Mouse (Mus musculus): ENCODE results near the gene Zfp217. TPM values are rescaled to one million over a fixed set of nuclear protein-coding genes. Genes with fewer than 3 reads are reported as not detected.

The Zfp217 gene
- polyA plus RNA-seq, 1 experiment from 2014 or later, result 4.1 TPM

DNA sequence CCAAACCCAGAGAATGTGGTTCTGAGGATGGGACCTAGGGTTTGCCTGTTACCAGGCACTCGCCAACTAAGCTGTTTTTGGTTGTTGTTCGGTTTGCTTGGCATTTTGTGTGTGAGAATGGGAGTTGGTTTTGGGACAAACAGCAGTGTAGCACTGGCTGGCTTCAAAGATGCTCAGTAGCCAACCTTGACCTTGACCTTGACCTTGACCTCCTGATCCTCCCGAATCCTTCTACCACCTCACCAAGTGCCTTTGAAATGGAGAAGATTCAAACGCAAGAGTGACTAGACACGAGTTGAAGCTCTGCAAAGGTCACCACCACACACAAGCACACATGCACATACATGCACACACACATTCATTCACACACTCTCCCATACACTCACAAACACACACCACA, 44.6 kb downstream of the Zfp217 start:
- H3K4me1 ChIP-seq, result peaks cover 7% of the 10 kb centered on the region; the same call in 1 of the 2 replicates
- 83% methylated on average over 5 of the region's 5 CpGs for WGBS
- H3K27me3 ChIP-seq (ENCODE audit: low read depth, poor library complexity, severe bottlenecking), result no peaks in the 10 kb centered on the region
- no peak for DNase-seq (ENCODE audit: low spot score)
- H3K9me3 ChIP-seq (replicated peaks), result no peaks in the 10 kb centered on the region
- peaks cover 28% of the 10 kb centered on the region for H3K36me3 ChIP-seq
- no peak overlapping the region for H3K4me3 ChIP-seq
- H3K27ac ChIP-seq, result no peak overlapping the region

DNA sequence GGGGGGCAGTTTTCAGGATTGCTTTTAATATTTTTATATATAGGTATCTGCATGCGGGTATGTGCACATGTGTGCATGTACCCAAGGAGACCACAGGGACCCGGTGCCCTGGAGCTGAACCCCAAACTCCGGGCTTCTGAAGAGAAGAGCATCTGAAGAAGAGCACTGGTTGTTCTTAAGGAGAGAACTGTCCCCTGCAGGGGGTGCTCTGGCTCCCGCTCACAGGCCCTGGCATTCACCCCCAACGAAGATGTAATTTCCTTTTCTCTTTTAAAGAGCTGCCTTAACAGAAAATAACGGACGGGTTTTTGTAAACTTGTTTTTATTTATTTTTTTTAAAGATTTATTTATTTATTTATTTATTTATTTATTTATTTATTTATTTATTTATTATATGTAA, 46.0 kb downstream of the Zfp217 start:
- H3K4me1 ChIP-seq, result peaks cover 7% of the 10 kb centered on the region; the same call in 1 of the 2 replicates
- DNase-seq (ENCODE audit: low spot score), result no peak
- no peaks in the 10 kb centered on the region for H3K9me3 ChIP-seq (replicated peaks)
- H3K27ac ChIP-seq, result no peak overlapping the region
- H3K27me3 ChIP-seq (ENCODE audit: low read depth, poor library complexity, severe bottlenecking), result no peaks in the 10 kb centered on the region
- H3K4me3 ChIP-seq, result no peak overlapping the region
- peaks cover 14% of the 10 kb centered on the region for H3K36me3 ChIP-seq
- WGBS, result 76% methylated on average over 7 of the region's 7 CpGs

DNA sequence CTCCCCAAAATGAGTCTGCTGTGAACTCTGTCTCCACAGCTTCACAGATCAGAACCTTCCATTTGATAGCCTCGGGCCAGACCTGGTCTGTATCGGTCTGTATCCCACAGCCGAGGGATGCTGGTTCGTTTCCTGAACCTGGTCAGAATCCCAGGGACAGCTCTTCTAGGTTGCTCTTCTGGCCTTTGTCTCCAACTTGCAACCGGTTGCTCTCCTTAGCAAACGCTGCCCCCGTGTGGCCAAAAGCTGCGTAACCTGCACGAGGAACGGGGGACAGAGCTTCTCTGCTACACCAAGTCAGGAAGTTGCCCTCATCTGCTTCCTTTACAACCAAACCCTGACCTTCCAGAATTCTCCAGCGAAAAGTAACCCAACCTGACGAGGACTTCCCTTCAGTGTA, 46.8 kb downstream of the Zfp217 start:
- peak overlapping the region; percentile 76 for H3K27ac ChIP-seq

DNA sequence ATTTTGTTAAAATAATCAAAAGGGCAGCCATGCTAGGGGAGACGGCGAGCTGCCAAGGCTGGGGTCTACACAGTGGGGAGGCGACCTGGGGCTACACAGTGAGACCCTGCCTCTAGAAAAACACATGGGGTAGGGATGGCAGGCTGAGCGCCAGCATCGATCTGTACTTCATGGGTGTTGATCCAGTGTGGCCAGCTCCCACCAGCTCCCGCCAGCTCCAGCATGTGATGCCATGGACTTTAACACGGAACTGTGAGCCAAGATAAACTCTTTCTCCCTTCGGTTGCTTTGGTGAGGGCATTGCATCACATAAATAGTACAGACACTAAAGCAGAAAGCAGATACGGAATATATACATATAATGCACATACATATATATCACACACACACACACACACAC, 53.0 kb downstream of the Zfp217 start:
- Histone ChIP-seq H3K4me3 (no peak overlapping the region), H3K4me1 (peaks cover 19% of the 10 kb centered on the region), H3K27me3 (ENCODE audit: low read depth, poor library complexity, severe bottlenecking) (no peaks in the 10 kb centered on the region), H3K9me3 (replicated peaks) (no peaks in the 10 kb centered on the region), H3K27ac (0 out of 2 replicates have a peak overlapping the region, but pooled peaks have one; percentile 10), H3K36me3 (no peaks in the 10 kb centered on the region)
- DNase-seq (ENCODE audit: low spot score), result no peak
- WGBS, result 95% methylated on average over 9 of the region's 9 CpGs

More for the DNA sequence above, 46.8 kb downstream of the Zfp217 start:
- DNase-seq (ENCODE audit: low spot score), result peak; percentile 98
- Histone ChIP-seq H3K4me3 (no peak overlapping the region), H3K4me1 (peaks cover 9% of the 10 kb centered on the region), H3K36me3 (peaks cover 6% of the 10 kb centered on the region), H3K27me3 (ENCODE audit: low read depth, poor library complexity, severe bottlenecking) (no peaks in the 10 kb centered on the region), H3K9me3 (replicated peaks) (no peaks in the 10 kb centered on the region)
- 5% methylated on average over 12 of the region's 12 CpGs for WGBS

DNA sequence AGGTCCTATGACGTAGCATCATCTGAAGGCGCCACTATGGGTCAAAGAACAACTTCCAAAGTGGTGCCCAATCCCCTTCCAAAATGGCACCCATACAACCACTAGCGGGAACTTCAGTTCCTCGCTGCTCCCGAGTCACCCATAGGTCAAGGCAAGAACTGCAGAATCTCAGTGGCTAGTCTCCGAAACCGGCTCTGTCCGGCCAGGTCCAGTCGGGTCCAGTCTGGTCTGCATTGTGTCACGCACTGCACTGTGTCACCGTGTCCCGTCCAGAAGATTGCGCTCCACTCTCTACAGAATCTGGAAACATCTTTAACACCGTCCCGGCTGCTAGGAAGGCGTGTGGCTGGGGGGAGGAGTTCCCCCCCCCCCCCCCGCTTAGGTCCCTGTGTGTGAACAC, 53.7 kb downstream of the Zfp217 start:
- Histone ChIP-seq H3K27me3 (ENCODE audit: low read depth, poor library complexity, severe bottlenecking) (no peaks in the 10 kb centered on the region), H3K4me1 (peaks cover 19% of the 10 kb centered on the region), H3K36me3 (no peaks in the 10 kb centered on the region), H3K9me3 (replicated peaks) (no peaks in the 10 kb centered on the region), H3K4me3 (no peak overlapping the region), H3K27ac (0 out of 2 replicates have a peak overlapping the region, but pooled peaks have one; percentile 10)
- DNase-seq (ENCODE audit: low spot score), result no peak
- 94% methylated on average over 17 of the region's 17 CpGs for WGBS

DNA sequence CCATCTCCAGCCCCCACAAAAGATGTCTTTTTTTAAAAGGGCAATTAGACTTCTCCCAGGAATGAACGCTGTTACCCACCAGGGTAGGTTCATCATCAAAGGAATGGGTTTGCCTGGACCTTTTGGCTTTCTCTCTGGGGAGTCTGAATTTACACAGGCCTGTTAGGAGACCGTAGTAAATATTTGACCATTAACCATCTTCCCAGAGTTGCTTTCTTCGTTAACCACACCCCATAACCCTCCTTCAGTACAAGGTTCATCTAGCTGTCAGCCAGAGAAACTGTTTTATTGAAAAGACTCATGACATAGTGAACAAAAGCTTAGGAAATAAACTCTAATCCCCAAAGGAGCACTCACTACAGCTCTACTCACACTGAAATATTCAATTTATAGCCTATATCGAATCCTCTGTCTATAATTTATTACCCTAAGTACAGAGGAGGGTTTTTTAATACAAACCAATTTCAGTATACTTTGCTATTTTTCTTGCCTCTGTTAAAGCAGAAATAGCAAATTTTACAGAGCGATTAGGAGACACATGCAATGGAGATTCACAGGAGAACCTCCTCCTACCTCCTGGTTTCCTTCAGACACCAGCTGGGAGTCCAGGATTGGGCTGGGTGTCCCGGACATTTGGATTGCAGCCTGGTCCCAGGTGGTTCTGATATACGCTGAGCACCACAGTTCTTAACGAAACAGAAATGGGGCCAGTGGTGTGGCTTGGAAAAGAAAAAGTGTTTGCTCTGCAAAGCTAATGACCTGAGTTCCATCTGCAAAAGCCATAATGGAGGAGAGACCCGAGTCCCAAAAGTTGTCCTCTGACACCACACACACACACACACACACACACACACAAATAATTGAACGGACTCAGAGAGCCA, 56.1 kb downstream of the Zfp217 start:
- Histone ChIP-seq H3K27me3 (ENCODE audit: low read depth, poor library complexity, severe bottlenecking) (no peaks in the 10 kb centered on the region), H3K9me3 (replicated peaks) (no peaks in the 10 kb centered on the region), H3K4me3 (no peak overlapping the region), H3K36me3 (no peaks in the 10 kb centered on the region), H3K4me1 (peaks cover 19% of the 10 kb centered on the region), H3K27ac (no peak overlapping the region)
- DNase-seq (ENCODE audit: low spot score), result no peak
- 62% methylated on average over 10 of the region's 10 CpGs for WGBS

DNA sequence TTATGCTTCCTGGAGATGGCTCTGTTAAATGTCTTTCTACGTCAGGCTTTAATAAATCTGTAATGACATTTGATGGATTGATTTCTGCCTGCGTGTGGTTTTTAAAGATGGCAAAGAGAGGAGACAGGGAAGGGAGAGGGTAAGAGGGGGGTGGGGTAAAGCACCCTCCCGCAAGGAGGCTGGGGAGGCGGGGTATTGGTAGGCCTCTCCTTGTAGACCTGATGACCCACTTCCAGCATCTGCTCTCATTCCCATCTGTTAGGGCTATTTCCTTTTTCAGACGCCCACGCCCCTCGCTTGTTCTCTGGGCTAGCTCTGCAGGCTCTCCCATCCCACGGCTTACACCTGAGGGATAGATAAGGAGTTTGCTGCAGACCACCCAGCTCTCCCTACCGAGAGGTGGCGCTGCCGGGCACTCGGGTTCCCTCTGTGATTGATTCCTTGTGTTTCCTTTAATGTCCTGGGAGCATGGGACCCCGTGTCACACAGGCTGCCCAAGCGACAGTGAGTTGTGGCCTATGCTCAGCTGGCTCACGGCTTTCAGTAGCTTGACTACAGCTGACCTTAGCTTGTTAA, 69.4 kb downstream of the Zfp217 start:
- peaks cover 31% of the 10 kb centered on the region for H3K4me1 ChIP-seq
- peak overlapping the region; percentile 47 for H3K27ac ChIP-seq
- DNase-seq (ENCODE audit: low spot score), result peak; percentile 61
- H3K27me3 ChIP-seq (ENCODE audit: low read depth, poor library complexity, severe bottlenecking), result no peaks in the 10 kb centered on the region
- WGBS, result 33% methylated on average over 15 of the region's 15 CpGs
- H3K36me3 ChIP-seq, result no peaks in the 10 kb centered on the region
- no peak overlapping the region for H3K4me3 ChIP-seq
- H3K9me3 ChIP-seq (replicated peaks), result no peaks in the 10 kb centered on the region

DNA sequence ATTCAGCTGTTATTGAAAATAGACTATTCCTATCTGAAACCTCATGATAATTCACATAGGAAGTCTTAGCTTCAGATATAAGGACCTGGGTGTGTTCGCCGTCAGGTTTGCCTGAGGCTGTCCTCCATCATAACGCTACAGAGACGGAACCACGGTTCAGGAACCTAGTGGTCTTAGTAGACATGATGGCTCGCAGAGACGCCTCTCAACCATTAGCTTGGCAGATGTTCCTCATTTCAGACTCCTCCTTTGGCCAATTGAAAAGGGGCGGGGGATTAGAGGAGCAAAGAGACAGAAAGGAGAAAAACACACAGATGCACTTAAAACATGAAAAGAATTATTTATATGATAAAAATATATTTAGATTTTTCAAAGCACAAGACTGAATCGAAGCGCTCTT, 69.9 kb downstream of the Zfp217 start:
- WGBS, result 79% methylated on average over 10 of the region's 10 CpGs

DNA sequence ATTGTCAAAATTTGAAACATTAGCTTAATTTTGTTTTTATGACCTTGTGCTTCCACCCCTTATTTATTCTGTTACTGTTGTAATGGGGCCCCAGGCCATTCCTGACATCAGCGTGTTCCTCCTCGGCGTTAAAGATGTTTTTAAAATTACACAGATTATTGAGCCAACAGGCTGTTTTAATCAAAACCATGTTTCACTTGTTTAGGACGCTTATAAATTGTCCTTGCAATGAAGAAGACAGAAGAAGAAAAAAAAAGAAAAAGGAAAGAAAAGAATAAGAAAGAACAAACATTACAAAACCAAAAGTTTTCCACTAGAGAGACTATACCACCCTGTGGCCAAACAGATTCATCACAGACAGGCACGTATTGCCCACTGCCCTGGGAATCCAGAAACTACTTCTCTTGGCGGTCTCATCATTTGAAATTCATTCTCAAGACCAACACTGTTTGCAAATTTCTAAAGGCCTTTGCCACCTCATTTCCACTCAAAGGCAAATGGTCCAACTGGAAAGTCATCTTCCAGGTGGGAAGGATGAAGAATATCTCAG, 70.9 kb downstream of the Zfp217 start:
- 53% methylated on average over 6 of the region's 6 CpGs for WGBS
- DNase-seq (ENCODE audit: low spot score), result no peak

More for the DNA sequence above, 69.9 kb downstream of the Zfp217 start:
- peaks cover 36% of the 10 kb centered on the region for H3K4me1 ChIP-seq
- H3K27me3 ChIP-seq (ENCODE audit: low read depth, poor library complexity, severe bottlenecking), result no peaks in the 10 kb centered on the region
- no peak overlapping the region for H3K27ac ChIP-seq
- DNase-seq (ENCODE audit: low spot score), result no peak
- H3K9me3 ChIP-seq (replicated peaks), result no peaks in the 10 kb centered on the region
- H3K36me3 ChIP-seq, result no peaks in the 10 kb centered on the region
- H3K4me3 ChIP-seq, result no peak overlapping the region

DNA sequence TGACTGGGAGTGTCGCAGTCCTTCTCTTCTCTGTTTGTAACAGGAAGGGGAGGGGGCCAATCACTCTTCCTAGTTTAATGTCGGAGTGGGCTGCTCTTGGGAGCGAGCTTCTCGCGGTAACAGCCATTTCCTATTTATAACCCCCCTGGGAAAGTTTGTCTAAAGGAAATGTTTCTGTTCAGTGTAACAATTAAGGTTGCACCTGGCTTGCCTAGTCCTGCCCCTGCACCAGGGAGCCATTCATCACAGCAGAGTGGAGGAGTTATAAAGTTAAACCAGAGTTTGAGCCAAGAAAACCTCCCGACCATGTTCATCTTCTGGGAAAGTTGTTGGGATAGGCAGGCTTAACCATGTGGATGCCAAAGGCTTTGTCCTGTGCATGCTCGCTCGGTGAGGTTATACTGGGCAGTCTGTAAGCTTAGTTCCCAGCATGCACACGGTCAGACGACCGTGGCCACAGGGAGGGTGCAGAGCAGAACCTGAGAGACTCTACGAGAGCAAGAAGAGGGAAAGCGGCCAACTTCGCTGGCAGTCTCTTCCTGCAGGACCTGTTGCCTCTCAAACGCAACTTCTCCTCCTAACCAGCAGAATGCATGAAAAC, 77.2 kb downstream of the Zfp217 start:
- peak; percentile 70 for DNase-seq (ENCODE audit: low spot score)
- H3K4me1 ChIP-seq, result peaks cover 50% of the 10 kb centered on the region
- no peaks in the 10 kb centered on the region for H3K9me3 ChIP-seq (replicated peaks)
- WGBS, result 27% methylated on average over 15 of the region's 15 CpGs
- peak overlapping the region; percentile 35 for H3K4me3 ChIP-seq
- H3K36me3 ChIP-seq, result no peaks in the 10 kb centered on the region
- peak overlapping the region; percentile 86 for H3K27ac ChIP-seq
- no peaks in the 10 kb centered on the region for H3K27me3 ChIP-seq (ENCODE audit: low read depth, poor library complexity, severe bottlenecking)

More for the DNA sequence above, 70.9 kb downstream of the Zfp217 start:
- Histone ChIP-seq H3K27ac (no peak overlapping the region), H3K4me1 (peaks cover 45% of the 10 kb centered on the region), H3K27me3 (ENCODE audit: low read depth, poor library complexity, severe bottlenecking) (no peaks in the 10 kb centered on the region), H3K36me3 (no peaks in the 10 kb centered on the region), H3K4me3 (no peak overlapping the region), H3K9me3 (replicated peaks) (no peaks in the 10 kb centered on the region)

DNA sequence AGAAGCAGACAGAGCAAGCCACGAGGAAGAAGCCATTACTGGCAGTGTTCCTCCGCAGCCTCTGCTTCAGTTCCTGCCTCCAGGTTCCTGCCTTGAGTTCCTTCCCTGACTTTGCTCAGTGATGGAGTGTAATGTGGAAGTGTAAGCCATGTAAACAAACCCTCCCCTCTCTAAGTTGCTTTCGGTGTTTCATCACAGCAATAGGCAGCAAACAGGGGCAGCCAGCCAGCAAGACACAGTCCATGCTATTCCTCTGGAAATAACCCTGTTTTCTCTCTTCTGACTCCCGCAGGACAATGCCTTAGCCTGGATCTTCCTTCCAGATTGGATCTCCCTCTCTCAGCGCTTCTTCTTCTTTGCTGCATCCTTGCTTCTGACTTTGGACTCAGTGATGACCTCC, 77.9 kb downstream of the Zfp217 start:
- H3K4me1 ChIP-seq, result peaks cover 49% of the 10 kb centered on the region
- no peak overlapping the region for H3K4me3 ChIP-seq
- H3K27me3 ChIP-seq (ENCODE audit: low read depth, poor library complexity, severe bottlenecking), result no peaks in the 10 kb centered on the region
- H3K36me3 ChIP-seq, result no peaks in the 10 kb centered on the region
- H3K27ac ChIP-seq, result peak overlapping the region; percentile 86
- H3K9me3 ChIP-seq (replicated peaks), result no peaks in the 10 kb centered on the region
- no peak for DNase-seq (ENCODE audit: low spot score)
- WGBS, result 85% methylated on average over 5 of the region's 5 CpGs

DNA sequence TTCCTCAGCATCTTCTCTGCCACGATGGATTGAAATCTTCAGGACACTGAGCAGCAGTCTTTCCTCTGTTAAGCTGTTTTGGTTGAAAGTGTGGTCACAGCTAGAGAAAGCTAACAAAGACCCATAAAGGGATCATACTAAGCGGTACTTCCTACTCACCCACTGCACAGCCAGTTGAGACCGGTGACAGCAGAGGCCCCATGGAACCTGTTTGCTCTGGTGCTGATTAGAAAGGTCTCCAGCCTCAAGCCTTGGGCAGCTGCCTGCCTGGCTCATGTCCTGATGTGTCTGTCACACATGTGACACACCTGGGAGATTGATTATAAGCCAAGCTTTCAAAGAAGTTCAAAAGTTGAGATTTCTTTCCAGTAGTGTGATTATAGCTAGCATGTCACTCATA, 85.5 kb downstream of the Zfp217 start:
- peaks cover 11% of the 10 kb centered on the region; the same call in 1 of the 2 replicates for H3K4me1 ChIP-seq
- 89% methylated on average over 3 of the region's 3 CpGs for WGBS
- no peaks in the 10 kb centered on the region for H3K36me3 ChIP-seq
- no peak overlapping the region for H3K27ac ChIP-seq
- no peaks in the 10 kb centered on the region for H3K27me3 ChIP-seq (ENCODE audit: low read depth, poor library complexity, severe bottlenecking)
- H3K4me3 ChIP-seq, result no peak overlapping the region
- no peaks in the 10 kb centered on the region for H3K9me3 ChIP-seq (replicated peaks)
- DNase-seq (ENCODE audit: low spot score), result no peak

DNA sequence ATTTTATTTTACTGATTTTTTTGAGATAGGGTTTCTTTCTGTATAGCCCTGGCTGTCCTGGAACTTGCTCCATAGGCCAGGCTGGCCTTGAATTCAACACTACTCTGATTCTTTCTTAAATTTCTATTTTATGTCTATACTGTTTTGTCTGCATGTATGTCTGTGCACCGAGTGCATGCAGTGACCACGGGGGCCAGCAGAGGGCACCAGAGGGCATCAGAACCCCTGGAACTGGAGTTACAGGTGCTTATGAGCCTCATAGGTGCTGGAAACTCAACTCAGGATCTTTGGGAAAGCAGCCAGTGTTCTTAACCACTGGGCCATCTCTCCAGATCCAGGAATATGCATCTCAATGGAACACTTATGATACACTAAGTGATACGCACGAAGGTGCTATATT, 87.8 kb downstream of the Zfp217 start:
- Histone ChIP-seq H3K4me1 (peaks cover 12% of the 10 kb centered on the region; the same call in 1 of the 2 replicates), H3K27ac (no peak overlapping the region), H3K27me3 (ENCODE audit: low read depth, poor library complexity, severe bottlenecking) (no peaks in the 10 kb centered on the region), H3K9me3 (replicated peaks) (no peaks in the 10 kb centered on the region), H3K36me3 (no peaks in the 10 kb centered on the region), H3K4me3 (no peak overlapping the region)
- peak; percentile 67 for DNase-seq (ENCODE audit: low spot score)
- WGBS, result 64% methylated on average over 4 of the region's 4 CpGs
